Mouse (Mus musculus): ENCODE results near the gene Sqor. TPM values are rescaled to one million over a fixed set of nuclear protein-coding genes. Genes with fewer than 3 reads are reported as not detected.

Gene Sqor
- polyA plus RNA-seq, 1 experiment from 2014 or later, result 6.7 TPM

Other genes starting within 250 kb of the Sqor start
- gene Gatm, start 153.9 kb upstream of the Sqor start, polyA plus RNA-seq (2015; fragmentation: Nextera tagmentation; extraction: Ambion mirVana), result 8.3 and 10.5 TPM in 2 replicates
- gene AA467197, start 128.3 kb upstream of the Sqor start, polyA plus RNA-seq (2015; fragmentation: Nextera tagmentation; extraction: Ambion mirVana), result 0.90 and 4.4 TPM in 2 replicates
- 4.6 and 4.7 TPM in 2 replicates for gene Slc30a4, start 62.6 kb upstream of the Sqor start, polyA plus RNA-seq (2015; fragmentation: Nextera tagmentation; extraction: Ambion mirVana)
- gene Bloc1s6, start 26.7 kb upstream of the Sqor start, polyA plus RNA-seq (2015; fragmentation: Nextera tagmentation; extraction: Ambion mirVana), result 36.0 and 36.9 TPM in 2 replicates